Mouse (Mus musculus): ENCODE results near the gene 2900026A02Rik. TPM values are rescaled to one million over a fixed set of nuclear protein-coding genes. Genes with fewer than 3 reads are reported as not detected.
"Not testable (repeated sequence)": the region's sequence is repeated elsewhere in the genome, so short reads cannot be mapped to it uniquely, and the experiment has no call there.

2900026A02Rik gene
- total and polyA plus RNA-seq, 3 experiments, result 0.05 TPM; not detected in 2

- H3K4me1 ChIP-seq (ENCODE audit: insufficient read depth, low read depth, low read length), result no peaks in the 10 kb centered on the region
- H3K36me3 ChIP-seq (replicated peaks), result no peaks in the 10 kb centered on the region
- DNase-seq (ENCODE audit: low spot score) (no peak), ATAC-seq (ENCODE audit: extremely low read depth, insufficient number of reproducible peaks, low FRiP score, poor library complexity, severe bottlenecking) (no peak)
- H3K4me3 ChIP-seq (ENCODE audit: low read depth, low read length), result no peak overlapping the region; the same call in 1 of the 2 replicates
- peaks cover 87% of the 10 kb centered on the region for H3K9me3 ChIP-seq (replicated peaks)
- no peaks in the 10 kb centered on the region for H3K27me3 ChIP-seq (ENCODE audit: insufficient read depth, low read length)
- TF ChIP-seq GATA2 (IDR thresholded peaks at IDR 0.05; ENCODE audit: borderline replicate concordance, low read depth, low read length) (no peak), CTCF (IDR thresholded peaks at IDR 0.05; ENCODE audit: low read depth, low read length) (no peak), TAL1 (conservative IDR thresholded peaks at IDR 0.05; ENCODE audit: low read depth, low read length) (no peak), GATA1 (IDR thresholded peaks at IDR 0.05; ENCODE audit: borderline replicate concordance, low read length) (no peak), POLR2AphosphoS5 (IDR thresholded peaks at IDR 0.05; ENCODE audit: insufficient replicate concordance, low read depth, low read length) (no peak)
These were observed 106.5 kb downstream of the 2900026A02Rik start for GRCm38 (mm10) chr5:113114264-113115225.

- no peak overlapping the region for H3K4me3 ChIP-seq (ENCODE audit: low read depth, low read length)
- no peaks in the 10 kb centered on the region for H3K4me1 ChIP-seq (ENCODE audit: insufficient read depth, low read depth, low read length)
- H3K9me3 ChIP-seq (replicated peaks), result peaks cover 85% of the 10 kb centered on the region
- H3K36me3 ChIP-seq (replicated peaks), result no peaks in the 10 kb centered on the region
- no peak for DNase-seq (ENCODE audit: low spot score)
- TF ChIP-seq GATA1 (IDR thresholded peaks at IDR 0.05; ENCODE audit: borderline replicate concordance, low read length) (no peak), CTCF (IDR thresholded peaks at IDR 0.05; ENCODE audit: low read depth, low read length) (no peak), GATA2 (IDR thresholded peaks at IDR 0.05; ENCODE audit: borderline replicate concordance, low read depth, low read length) (no peak), TAL1 (conservative IDR thresholded peaks at IDR 0.05; ENCODE audit: low read depth, low read length) (no peak)
- H3K27me3 ChIP-seq (ENCODE audit: insufficient read depth, low read length), result no peaks in the 10 kb centered on the region
- ATAC-seq (ENCODE audit: extremely low read depth, insufficient number of reproducible peaks, low FRiP score, poor library complexity, severe bottlenecking), result no peak
These were observed 107.9 kb downstream of the 2900026A02Rik start for GRCm38 (mm10) chr5:113113120-113113519.

GRCm38 (mm10) chr5:113111336-113111735, 109.7 kb downstream of the 2900026A02Rik start:
- Histone ChIP-seq H3K9me3 (replicated peaks) (peaks cover 86% of the 10 kb centered on the region), H3K27me3 (ENCODE audit: insufficient read depth, low read length) (no peaks in the 10 kb centered on the region), H3K4me1 (ENCODE audit: insufficient read depth, low read depth, low read length) (no peaks in the 10 kb centered on the region), H3K4me3 (ENCODE audit: low read depth, low read length) (no peak overlapping the region), H3K36me3 (replicated peaks) (no peaks in the 10 kb centered on the region)
- DNase-seq (ENCODE audit: low spot score) (no peak), ATAC-seq (ENCODE audit: extremely low read depth, insufficient number of reproducible peaks, low FRiP score, poor library complexity, severe bottlenecking) (no peak)
- no peak for TF ChIP-seq CTCF (IDR thresholded peaks at IDR 0.05; ENCODE audit: low read depth, low read length)
- TF ChIP-seq TAL1 (conservative IDR thresholded peaks at IDR 0.05; ENCODE audit: low read depth, low read length), result no peak
- TF ChIP-seq GATA1 (IDR thresholded peaks at IDR 0.05; ENCODE audit: borderline replicate concordance, low read length), result no peak
- no peak for TF ChIP-seq POLR2AphosphoS5 (IDR thresholded peaks at IDR 0.05; ENCODE audit: insufficient replicate concordance, low read depth, low read length)
- TF ChIP-seq GATA2 (IDR thresholded peaks at IDR 0.05; ENCODE audit: borderline replicate concordance, low read depth, low read length), result no peak

GRCm38 (mm10) chr5:113110929-113111328, 110.1 kb downstream of the 2900026A02Rik start:
- ATAC-seq (ENCODE audit: extremely low read depth, insufficient number of reproducible peaks, low FRiP score, poor library complexity, severe bottlenecking) (no peak), DNase-seq (ENCODE audit: low spot score) (no peak)
- Histone ChIP-seq H3K27me3 (ENCODE audit: insufficient read depth, low read length) (no peaks in the 10 kb centered on the region), H3K36me3 (replicated peaks) (no peaks in the 10 kb centered on the region), H3K9me3 (replicated peaks) (peaks cover 82% of the 10 kb centered on the region), H3K4me1 (ENCODE audit: insufficient read depth, low read depth, low read length) (no peaks in the 10 kb centered on the region), H3K4me3 (ENCODE audit: low read depth, low read length) (no peak overlapping the region)
- TF ChIP-seq GATA1 (IDR thresholded peaks at IDR 0.05; ENCODE audit: borderline replicate concordance, low read length), result no peak
- TF ChIP-seq CTCF (IDR thresholded peaks at IDR 0.05; ENCODE audit: low read depth, low read length), result no peak
- TF ChIP-seq POLR2AphosphoS5 (IDR thresholded peaks at IDR 0.05; ENCODE audit: insufficient replicate concordance, low read depth, low read length), result no peak
- no peak for TF ChIP-seq TAL1 (conservative IDR thresholded peaks at IDR 0.05; ENCODE audit: low read depth, low read length)
- no peak for TF ChIP-seq GATA2 (IDR thresholded peaks at IDR 0.05; ENCODE audit: borderline replicate concordance, low read depth, low read length)

- not testable (repeated sequence) for H3K27me3 ChIP-seq (ENCODE audit: insufficient read depth, low read length); DNase-seq (ENCODE audit: low spot score); ATAC-seq (ENCODE audit: extremely low read depth, insufficient number of reproducible peaks, low FRiP score, poor library complexity, severe bottlenecking); H3K4me1 ChIP-seq (ENCODE audit: insufficient read depth, low read depth, low read length); H3K4me3 ChIP-seq (ENCODE audit: low read depth, low read length); H3K36me3 ChIP-seq (replicated peaks)
- peaks cover 80% of the 10 kb centered on the region for H3K9me3 ChIP-seq (replicated peaks)
These were observed 111.4 kb downstream of the 2900026A02Rik start for GRCm38 (mm10) chr5:113109651-113110050.

- ATAC-seq (ENCODE audit: extremely low read depth, insufficient number of reproducible peaks, low FRiP score, poor library complexity, severe bottlenecking) (no peak), DNase-seq (ENCODE audit: low spot score) (no peak)
- H3K4me3 ChIP-seq (ENCODE audit: low read depth, low read length), result no peak overlapping the region
- H3K4me1 ChIP-seq (ENCODE audit: insufficient read depth, low read depth, low read length), result no peaks in the 10 kb centered on the region
- no peaks in the 10 kb centered on the region for H3K27me3 ChIP-seq (ENCODE audit: insufficient read depth, low read length)
- H3K36me3 ChIP-seq (replicated peaks), result no peaks in the 10 kb centered on the region
- TF ChIP-seq GATA2 (IDR thresholded peaks at IDR 0.05; ENCODE audit: borderline replicate concordance, low read depth, low read length) (no peak), CTCF (IDR thresholded peaks at IDR 0.05; ENCODE audit: low read depth, low read length) (no peak), GATA1 (IDR thresholded peaks at IDR 0.05; ENCODE audit: borderline replicate concordance, low read length) (no peak), POLR2AphosphoS5 (IDR thresholded peaks at IDR 0.05; ENCODE audit: insufficient replicate concordance, low read depth, low read length) (no peak), TAL1 (conservative IDR thresholded peaks at IDR 0.05; ENCODE audit: low read depth, low read length) (no peak)
- peaks cover 80% of the 10 kb centered on the region for H3K9me3 ChIP-seq (replicated peaks)
These were observed 112.8 kb downstream of the 2900026A02Rik start for GRCm38 (mm10) chr5:113108165-113108764.
